Mouse (Mus musculus) layer of hippocampus, adult 2 months (tissue): Measurements from ENCODE around the gene Sh3gl3. TPM values are rescaled to one million over a fixed set of nuclear protein-coding genes. Genes with fewer than 3 reads are reported as not detected.

Experiments used
- DNase-seq, 2 experiments: peaks; one replicate each; pipeline ENCODE4 v3.0.0; 2022; ENCODE audit warnings: low spot score in 2 of 2
- H3K27ac ChIP-seq: fragments of 200-600 bp; 2 replicates; pipeline ENCODE4 v1.8.1; 2022
- H3K4me3 ChIP-seq: fragments of 200-600 bp; 2 replicates; pipeline ENCODE4 v1.8.1; 2022; ENCODE audit warnings: mild to moderate bottlenecking
- CTCF ChIP-seq: fragments of 200-600 bp; conservative IDR thresholded peaks from 2 replicates; pipeline ENCODE4 v1.8.1; 2022; ENCODE audit warnings: antibody characterized with exemption, mild to moderate bottlenecking, moderate library complexity
- total RNA-seq, 2 experiments: library from RNA; stranded (reverse); gene quantifications; 2 replicates each; pipeline ENCODE4 v1.2.3; 2021

Sh3gl3 gene
- total RNA-seq, 2 experiments from 2014 or later, result 41.9 to 42.0 TPM

DNA sequence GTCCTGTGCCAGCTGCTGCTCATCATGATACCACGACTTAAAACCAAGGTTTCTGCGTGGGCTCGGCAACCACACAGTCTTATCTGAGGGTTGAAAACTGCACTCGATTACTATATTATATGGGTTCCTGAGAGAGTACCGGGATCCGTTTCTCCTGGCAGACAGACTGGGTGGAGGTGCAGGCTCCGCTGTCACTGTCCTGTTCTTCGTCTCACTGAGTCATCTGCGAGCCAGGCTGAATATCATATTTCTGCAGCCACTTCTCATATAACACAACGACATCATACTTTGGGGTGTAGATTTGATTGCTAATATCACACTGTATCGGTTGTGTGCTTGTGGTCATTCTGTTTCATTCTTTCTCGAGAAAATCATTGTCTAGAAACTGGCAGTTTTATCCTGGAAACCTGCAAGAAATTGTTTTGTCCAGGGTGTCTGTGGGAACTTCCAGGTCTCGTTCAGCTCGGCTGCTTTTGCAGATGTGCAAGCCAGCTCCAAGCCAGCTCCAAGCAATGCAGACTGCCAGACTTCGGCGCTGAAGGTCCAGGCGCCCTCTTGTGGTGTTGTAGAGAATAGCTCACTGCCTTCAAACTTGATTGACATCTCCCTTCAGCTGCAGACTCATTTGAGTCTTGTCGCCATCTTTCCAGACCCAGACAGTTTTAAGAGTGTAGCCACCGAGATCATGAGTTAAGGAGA lies 100.5 kb downstream of the Sh3gl3 start:
- Histone ChIP-seq H3K27ac (no peak overlapping the region), H3K4me3 (no peak overlapping the region)
- DNase-seq, result peak; percentile 48 to 72
- TF ChIP-seq CTCF, result peak; percentile 95

DNA sequence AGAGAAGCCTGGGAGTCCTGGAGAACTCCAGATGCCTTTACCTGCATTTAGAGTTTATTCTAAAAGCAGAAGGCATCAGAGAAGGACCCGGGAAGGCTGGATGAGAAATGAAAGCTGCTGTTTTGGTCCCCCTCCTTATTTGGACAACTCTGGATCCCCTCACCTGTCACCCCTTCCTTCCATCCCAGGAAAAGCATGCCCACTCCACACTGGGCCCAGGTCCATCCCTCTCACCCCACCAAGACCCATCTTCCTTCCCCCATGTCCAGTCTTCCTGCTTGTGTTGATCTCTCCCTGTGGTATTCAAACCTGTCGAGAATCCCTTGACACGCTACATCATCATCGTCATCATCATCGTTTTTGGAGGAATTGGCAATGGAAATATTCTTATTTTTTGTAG lies 101.3 kb downstream of the Sh3gl3 start:
- H3K4me3 ChIP-seq, result no peak overlapping the region
- H3K27ac ChIP-seq, result no peak overlapping the region
- no peak for DNase-seq
- TF ChIP-seq CTCF, result no peak

DNA sequence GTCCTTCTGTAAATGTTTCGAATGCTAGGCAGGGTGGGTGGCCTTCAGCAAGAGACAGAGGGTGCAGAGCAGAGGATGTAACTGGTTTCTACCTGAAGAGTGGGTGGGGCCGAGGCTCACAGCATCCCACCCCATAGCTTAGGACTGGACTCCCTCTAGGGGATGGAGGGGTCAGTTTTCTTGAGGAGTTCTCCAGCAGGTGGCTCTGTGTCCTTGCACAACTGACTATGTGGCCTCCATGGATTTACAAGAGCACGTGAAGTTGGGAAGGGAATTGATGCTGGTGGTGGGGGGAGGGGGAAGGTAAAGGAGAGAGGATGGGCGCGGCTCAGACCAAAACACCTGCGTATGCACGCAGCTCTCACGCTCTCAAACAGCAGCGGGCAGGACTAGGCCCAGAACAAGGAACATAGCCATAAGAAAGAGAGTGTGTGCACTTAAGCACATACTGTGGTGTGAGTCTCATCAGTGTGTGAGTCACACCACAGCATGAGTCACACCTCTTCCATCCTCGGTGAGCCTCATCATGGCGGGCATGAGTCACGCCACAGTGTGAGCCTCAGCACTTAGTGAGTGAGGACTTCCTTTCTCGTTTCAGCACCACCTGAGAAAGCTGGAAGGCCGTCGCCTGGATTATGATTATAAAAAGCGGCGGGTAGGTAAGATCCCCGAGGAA lies 102.0 kb downstream of the Sh3gl3 start:
- no peak for DNase-seq

DNA sequence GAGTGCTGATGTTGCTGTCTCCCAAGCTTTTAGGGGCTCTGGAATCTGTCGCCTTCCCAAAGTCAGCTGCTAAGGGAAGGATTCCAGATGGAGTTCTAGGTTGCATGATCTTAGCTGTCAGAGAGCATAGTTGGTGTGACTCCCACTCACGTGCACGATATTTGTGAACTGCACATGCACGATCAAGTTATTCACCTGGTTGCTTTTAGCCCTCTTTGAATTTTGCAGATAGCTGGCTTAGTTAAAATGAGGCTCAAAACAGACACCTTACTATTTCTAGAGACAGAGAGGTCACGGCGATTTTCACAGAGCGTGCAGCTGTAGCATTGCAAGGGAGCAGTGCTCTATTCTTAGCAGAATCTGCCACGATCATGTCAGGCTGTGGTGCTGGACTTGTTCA lies 108.4 kb downstream of the Sh3gl3 start:
- Histone ChIP-seq H3K27ac (peak overlapping the region; percentile 53), H3K4me3 (no peak overlapping the region)
- TF ChIP-seq CTCF, result no peak
- no peak for DNase-seq

More for the DNA sequence above, 102.0 kb downstream of the Sh3gl3 start:
- H3K27ac ChIP-seq, result no peak overlapping the region
- H3K4me3 ChIP-seq, result no peak overlapping the region
- no peak for TF ChIP-seq CTCF

DNA sequence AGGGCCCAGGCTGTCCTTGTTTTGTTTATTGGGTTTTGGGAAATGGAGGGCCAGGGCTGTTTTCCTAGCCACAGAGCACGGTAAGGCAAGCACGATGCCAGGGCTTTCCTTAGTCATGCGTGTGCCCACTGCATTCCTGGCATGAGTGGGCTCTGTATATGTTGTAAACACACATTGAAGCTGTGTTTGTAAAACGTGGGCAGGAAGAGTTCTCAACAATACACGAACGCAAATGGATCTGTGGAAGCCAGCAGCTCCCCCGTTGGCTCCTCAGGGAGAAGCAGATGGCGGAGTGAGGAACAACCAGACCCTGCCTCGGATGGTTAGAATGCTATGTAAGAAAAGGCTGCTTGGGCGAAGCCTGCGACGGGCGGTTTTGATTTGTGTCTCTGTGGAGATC lies 108.8 kb downstream of the Sh3gl3 start:
- TF ChIP-seq CTCF, result no peak
- Histone ChIP-seq H3K4me3 (no peak overlapping the region), H3K27ac (peak overlapping the region; percentile 53)
- peak; percentile 47 to 57 for DNase-seq

DNA sequence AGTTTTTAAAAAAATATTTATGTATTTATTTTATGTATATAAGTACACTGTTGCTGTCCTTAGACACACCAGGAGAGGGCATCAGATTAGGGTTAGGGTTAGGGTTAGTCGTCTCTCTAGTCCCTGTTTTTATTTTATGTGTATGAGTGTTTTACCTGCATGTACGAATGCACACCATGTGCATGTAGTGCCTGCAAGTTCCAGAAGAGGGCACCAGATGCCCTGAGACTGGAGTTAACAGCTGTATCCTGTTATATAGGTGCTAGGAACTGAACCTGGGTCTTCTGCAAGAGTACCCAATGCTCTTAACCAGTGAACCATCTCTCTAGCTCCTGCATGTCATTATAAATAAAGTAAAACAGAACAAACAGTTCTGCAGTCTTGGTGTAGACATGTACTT lies 113.6 kb downstream of the Sh3gl3 start:
- Histone ChIP-seq H3K27ac (no peak overlapping the region), H3K4me3 (no peak overlapping the region)
- peak; percentile 61 for TF ChIP-seq CTCF
- no peak for DNase-seq

DNA sequence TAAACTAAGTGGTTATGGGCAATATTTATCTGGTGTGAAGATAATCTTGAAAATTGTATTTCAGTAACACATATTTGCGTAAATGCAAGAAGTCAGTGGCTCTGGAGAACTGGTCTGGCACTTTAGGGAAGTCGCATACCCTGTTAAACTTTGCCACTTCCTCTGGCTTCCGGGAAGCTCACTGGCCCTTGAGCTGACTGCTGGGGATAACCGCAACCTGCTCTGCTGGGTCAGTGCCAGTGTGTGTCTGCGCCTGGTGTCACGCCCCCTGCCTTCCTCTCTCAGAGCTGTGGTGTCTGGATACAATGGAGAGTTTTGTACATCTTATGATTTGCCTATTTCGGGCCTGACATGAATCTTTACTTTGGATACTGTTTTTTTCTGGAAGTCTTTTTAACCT lies 119.8 kb downstream of the Sh3gl3 start:
- DNase-seq, result no peak
- TF ChIP-seq CTCF, result no peak
- Histone ChIP-seq H3K27ac (no peak overlapping the region), H3K4me3 (no peak overlapping the region)

DNA sequence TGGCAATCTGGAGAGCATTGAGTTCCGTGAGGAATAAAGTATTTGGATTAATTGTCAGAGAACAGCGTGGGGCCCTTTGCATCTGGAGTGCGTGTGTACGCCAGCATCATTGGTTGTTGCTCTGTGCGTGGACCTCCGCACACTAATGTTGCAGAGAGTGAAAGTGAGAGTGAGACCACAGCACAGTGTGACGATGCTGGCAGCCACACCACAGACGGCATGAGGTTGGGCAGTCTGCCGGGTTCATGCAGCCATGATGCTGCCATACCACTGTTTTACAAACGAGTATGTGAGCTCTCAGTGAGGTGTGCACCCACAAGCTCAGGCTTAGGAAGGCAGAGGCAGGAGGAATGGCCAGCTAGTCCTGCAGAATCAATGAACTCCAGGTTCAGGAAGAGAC lies 120.4 kb downstream of the Sh3gl3 start:
- Histone ChIP-seq H3K4me3 (peak overlapping the region; percentile 27), H3K27ac (no peak overlapping the region)
- no peak for TF ChIP-seq CTCF
- DNase-seq, result no peak

DNA sequence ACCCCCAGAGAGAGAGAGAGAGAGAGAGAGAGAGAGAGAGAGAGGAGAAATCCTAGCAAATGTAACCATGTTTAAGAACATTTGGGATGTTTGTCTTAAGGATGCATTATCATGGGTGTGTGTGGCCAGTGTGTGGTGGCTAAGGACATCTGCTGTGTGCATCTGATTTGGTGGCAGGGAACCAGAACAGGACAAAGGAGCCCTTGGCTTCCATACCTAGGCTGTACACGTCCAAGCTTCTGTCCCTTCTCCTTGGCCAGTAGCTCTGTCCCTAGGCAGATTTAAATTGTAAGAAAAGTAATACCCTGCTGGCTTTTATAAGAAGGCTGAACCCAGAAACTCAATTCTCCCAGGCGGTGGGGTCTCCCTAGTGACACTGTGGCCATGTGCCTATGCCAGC lies 121.0 kb downstream of the Sh3gl3 start:
- TF ChIP-seq CTCF, result no peak
- no peak for DNase-seq
- Histone ChIP-seq H3K4me3 (no peak overlapping the region), H3K27ac (no peak overlapping the region)

DNA sequence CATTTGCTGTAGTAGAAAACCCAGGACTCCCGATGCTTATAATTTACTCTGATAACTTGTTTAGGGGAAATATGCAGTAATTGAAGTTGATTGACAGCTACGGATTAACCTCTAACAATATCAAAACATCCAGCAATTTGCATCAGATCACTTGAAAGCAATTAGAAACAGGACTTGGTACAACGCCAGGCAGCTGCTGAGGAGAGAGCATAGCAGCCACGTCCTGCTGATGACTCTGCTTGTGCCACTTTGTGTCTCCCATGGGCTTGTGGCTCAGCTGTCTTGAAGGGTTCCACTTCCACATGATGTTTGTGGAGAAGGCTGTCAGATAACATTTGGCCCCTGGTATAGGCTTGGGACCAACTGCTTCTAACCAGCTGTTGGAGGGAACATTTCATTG lies 134.8 kb downstream of the Sh3gl3 start:
- no peak for TF ChIP-seq CTCF
- DNase-seq, result no peak
- Histone ChIP-seq H3K4me3 (no peak overlapping the region), H3K27ac (no peak overlapping the region)

DNA sequence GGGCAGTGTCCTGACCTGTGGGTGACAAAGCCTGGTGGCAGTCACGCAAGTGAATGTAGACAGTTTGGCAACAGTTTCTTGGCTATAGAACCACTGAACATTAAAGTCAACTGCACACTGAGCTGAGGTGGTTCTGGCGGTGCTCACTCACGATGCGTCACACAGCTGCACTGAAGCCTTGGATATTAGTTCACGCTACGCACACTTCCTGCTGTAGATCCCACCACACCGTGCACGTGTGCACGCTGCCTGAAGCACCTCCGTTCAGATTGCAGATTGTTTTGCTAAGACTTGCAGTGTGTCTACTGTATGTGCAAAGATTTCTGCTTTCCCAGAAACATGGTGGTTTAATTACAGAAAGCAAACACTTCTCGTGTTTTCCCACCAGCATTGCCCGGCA lies 144.9 kb downstream of the Sh3gl3 start:
- H3K4me3 ChIP-seq, result no peak overlapping the region
- no peak for TF ChIP-seq CTCF
- H3K27ac ChIP-seq, result no peak overlapping the region
- DNase-seq, result no peak

DNA sequence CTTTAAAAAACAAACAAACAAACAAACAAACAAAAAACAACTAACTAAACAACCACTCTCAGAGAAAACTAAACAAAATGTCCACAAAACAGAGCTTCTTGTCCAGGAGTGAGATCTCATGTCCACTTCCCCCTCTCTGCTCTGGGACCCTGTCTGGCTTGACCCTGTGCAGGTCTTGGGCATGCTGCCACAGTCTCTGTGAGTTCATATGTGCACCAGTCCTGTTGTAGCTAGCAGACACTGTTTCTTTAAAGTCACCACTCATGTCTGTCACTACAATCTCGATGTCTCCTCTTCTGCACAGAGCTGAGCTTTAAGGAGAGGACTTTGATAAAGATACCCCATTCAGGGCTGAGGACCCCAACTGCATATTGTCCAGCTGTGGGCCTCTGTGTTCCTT lies 153.0 kb downstream of the Sh3gl3 start:
- H3K4me3 ChIP-seq, result no peak overlapping the region
- DNase-seq, result no peak
- no peak for TF ChIP-seq CTCF
- H3K27ac ChIP-seq, result no peak overlapping the region

DNA sequence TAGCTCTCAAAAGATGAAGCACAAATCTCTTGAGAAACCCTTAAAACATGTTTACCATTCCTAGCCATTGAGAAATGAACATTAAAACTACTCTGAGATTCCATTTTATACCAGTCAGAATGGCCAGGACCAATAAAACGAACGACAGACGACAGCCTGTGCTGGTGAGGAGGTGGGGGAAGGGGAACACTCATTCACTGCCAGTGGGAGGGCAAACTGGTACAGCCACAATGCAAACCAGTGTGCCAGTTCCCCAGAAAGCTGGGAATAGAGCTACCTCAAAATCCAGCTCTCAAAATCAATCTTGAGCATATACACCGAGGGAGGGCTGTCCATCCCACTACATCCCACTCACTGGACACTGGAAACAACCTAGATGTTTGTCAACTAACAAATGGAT lies 153.6 kb downstream of the Sh3gl3 start:
- TF ChIP-seq CTCF, result no peak
- no peak for DNase-seq

DNA sequence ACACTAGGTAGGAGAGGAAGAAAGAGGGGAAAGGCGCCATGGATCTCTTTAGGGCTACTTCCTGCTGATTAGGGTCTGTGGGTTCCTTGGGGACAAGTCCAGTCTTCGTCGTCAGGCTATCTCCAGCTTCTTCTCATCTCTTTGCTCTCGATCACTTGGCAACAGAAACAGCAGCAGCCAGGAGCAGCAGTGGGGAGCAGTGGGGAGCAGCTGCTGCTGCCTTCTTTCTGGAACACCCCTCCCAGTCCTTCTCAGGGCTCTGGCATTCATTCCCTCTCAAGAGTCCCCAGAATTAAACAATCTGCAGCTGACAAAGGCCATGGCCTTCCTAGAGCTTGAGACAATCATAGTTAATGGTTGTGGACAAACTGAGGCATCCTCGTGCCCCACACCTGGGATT lies 154.2 kb downstream of the Sh3gl3 start:
- Histone ChIP-seq H3K4me3 (no peak overlapping the region), H3K27ac (no peak overlapping the region)
- no peak for DNase-seq
- no peak for TF ChIP-seq CTCF

More for the DNA sequence above, 153.6 kb downstream of the Sh3gl3 start:
- no peak overlapping the region for H3K27ac ChIP-seq
- H3K4me3 ChIP-seq, result no peak overlapping the region

DNA sequence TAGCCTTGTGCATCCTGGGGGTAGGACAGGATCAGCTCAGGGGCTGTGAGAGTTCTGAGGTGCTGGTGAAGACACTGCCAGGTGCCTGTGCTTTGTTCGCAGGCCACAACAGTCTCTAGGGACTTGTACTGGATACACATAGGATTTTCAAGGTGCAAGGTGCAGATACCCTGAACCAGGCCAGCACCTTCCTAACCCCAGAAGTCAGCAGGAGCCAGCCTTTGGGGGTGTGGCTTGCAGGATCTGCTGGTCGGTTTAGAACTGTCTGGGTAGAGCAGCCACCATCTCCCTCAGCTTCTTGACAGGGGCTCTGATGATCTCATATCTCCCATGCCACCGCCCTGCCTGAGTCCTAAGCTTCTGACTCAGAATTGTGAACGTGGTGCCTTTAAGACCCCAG lies 156.2 kb downstream of the Sh3gl3 start:
- no peak for TF ChIP-seq CTCF
- DNase-seq, result no peak
- H3K4me3 ChIP-seq, result no peak overlapping the region
- no peak overlapping the region for H3K27ac ChIP-seq
